Mouse (Mus musculus) central nervous system, embryonic 11.5 days (tissue): ENCODE results near the gene Cpsf4l. TPM values are rescaled to one million over a fixed set of nuclear protein-coding genes. Genes with fewer than 3 reads are reported as not detected.

Experiments used
- polyA plus RNA-seq: library from polyadenylated mRNA; depleted of rRNA; stranded (reverse); fragments of >200 nt; gene quantifications from 2 replicates; pipeline ENCODE4 v1.2.3, GENCODE M21; 2012; rRNA removed

Gene Cpsf4l
- polyA plus RNA-seq = 0.13 and 0.20 TPM in 2 replicates

GRCm38 (mm10) chr11:113709731-113710256, at the start of gene Cpsf4l:
TSS of gene Cpsf4l (minus strand) at chr11:113710017.

GRCm38 (mm10) chr11:113751484-113752084, 41.8 kb upstream of the Cpsf4l start, which contains the start of gene Cdc42ep4:
TSS of gene Cdc42ep4 (minus strand) at chr11:113751881.

GRCm38 (mm10) chr11:113683957-113684706, 25.7 kb downstream of the Cpsf4l start, which contains the start of the genes Fam104a and D11Wsu47e:
TSS of gene Fam104a (minus strand) at chr11:113684155.
TSS of gene D11Wsu47e (plus strand) at chr11:113684412.

GRCm38 (mm10) chr11:113649353-113650210, 60.2 kb downstream of the Cpsf4l start, which contains the start of gene Slc39a11:
TSS of gene Slc39a11 (minus strand) at chr11:113650079.

GRCm38 (mm10) chr11:113648690-113649352, 61.0 kb downstream of the Cpsf4l start, which contains the start of gene Cog1:
TSS of gene Cog1 (plus strand) at chr11:113649169.

Other genes with a start within 250 kb of the Cpsf4l start
- gene Sstr2, start 90.7 kb downstream of the Cpsf4l start, polyA plus RNA-seq = 7.3 and 8.9 TPM in 2 replicates
- gene Cog1, start 60.8 kb downstream of the Cpsf4l start, polyA plus RNA-seq = 26.3 and 34.5 TPM in 2 replicates
- gene Slc39a11, start 59.9 kb downstream of the Cpsf4l start, polyA plus RNA-seq = 10.4 and 12.2 TPM in 2 replicates
- gene Fam104a, start 25.9 kb downstream of the Cpsf4l start, polyA plus RNA-seq = 25.4 and 32.0 TPM in 2 replicates
- gene D11Wsu47e, start 25.6 kb downstream of the Cpsf4l start, polyA plus RNA-seq = 29.6 and 34.9 TPM in 2 replicates
- 51.8 and 59.7 TPM in 2 replicates for gene Cdc42ep4, start 41.9 kb upstream of the Cpsf4l start, polyA plus RNA-seq